Mouse (Mus musculus) layer of hippocampus, postnatal 10 days (tissue): Measurements from ENCODE around the gene Rtf1. TPM values are rescaled to one million over a fixed set of nuclear protein-coding genes. Genes with fewer than 3 reads are reported as not detected.

ENCODE experiments used
- DNase-seq, 2 experiments: peaks; one replicate each; pipeline ENCODE4 v3.0.0; 2021; ENCODE audit warnings: low spot score in 2 of 2
- total RNA-seq, 2 experiments: library from RNA; stranded (reverse); gene quantifications; 2 replicates each; pipeline ENCODE4 v1.2.3; 2021

Gene Rtf1
- total RNA-seq, 2 experiments from 2014 or later, result 58.0 to 63.0 TPM

DNA sequence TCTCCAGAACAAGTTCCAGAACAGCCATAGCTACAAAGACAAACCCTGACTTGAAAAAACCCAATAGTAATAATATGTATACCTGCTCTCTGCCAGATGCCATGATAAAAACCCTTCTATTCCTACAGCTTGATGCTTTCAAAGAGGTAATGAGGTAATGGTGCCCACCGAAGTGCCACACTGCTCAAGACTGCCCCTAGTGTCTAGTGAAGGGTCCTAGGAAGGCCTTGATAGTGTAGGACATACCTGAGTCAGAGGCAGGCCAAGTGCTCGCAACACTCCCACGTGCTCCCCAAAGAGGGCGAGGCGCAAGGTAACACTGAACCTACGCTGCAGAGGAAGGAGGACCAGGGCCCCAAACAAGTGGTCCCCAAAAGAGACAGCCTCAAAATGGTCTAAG lies 92.4 kb downstream of the Rtf1 start:
- no peak for DNase-seq

Other genes starting within 250 kb of the Rtf1 start
- gene Ino80, start 197.4 kb upstream of the Rtf1 start, total RNA-seq, result 10 to 100 TPM; 19.6 to 20.2 TPM
- gene Exd1, start 127.4 kb upstream of the Rtf1 start, total RNA-seq, result 1 to 10 TPM in 1 of 2 experiments, under 1 TPM in 1; 0.76 to 2.1 TPM
- 100 to 1,000 TPM; 116 to 119 TPM for gene Chp1, start 127.4 kb upstream of the Rtf1 start, total RNA-seq
- gene Nusap1, start 56.8 kb upstream of the Rtf1 start, total RNA-seq, result 1 to 10 TPM; 3.5 to 3.7 TPM
- 1 to 10 TPM; 3.6 to 4.8 TPM for gene Oip5, start 56.6 kb upstream of the Rtf1 start, total RNA-seq
- gene Ndufaf1, start 12.2 kb upstream of the Rtf1 start, total RNA-seq, result 10 to 100 TPM; 27.0 to 27.8 TPM
- gene Itpka, start 67.3 kb downstream of the Rtf1 start, total RNA-seq, result 100 to 1,000 TPM; 115 to 124 TPM
- gene Ltk, start 85.4 kb downstream of the Rtf1 start, total RNA-seq, result 1 to 10 TPM; 3.6 to 4.8 TPM
- gene Rpap1, start 112.5 kb downstream of the Rtf1 start, total RNA-seq, result 10 to 100 TPM; 16.4 to 16.7 TPM
- 10 to 100 TPM; 48.6 to 64.7 TPM for gene Tyro3, start 122.7 kb downstream of the Rtf1 start, total RNA-seq
- 10 to 100 TPM; 64.3 to 66.3 TPM for gene Mga, start 222.2 kb downstream of the Rtf1 start, total RNA-seq